Mouse (Mus musculus) liver, adult 2 months (tissue): ENCODE measurements around the gene Ptgds.
A peak's percentile ranks its signal among the peaks of the same experiment; 100 is the strongest.

Experiments
- CTCF ChIP-seq: fragments of 200-500 bp; IDR thresholded peaks from 2 replicates; pipeline ENCODE4 v1.5.1; 2011; ENCODE audit warnings: low read depth, low read length, control low read depth
- POLR2A ChIP-seq: fragments of 200-500 bp; IDR thresholded peaks from 2 replicates; pipeline ENCODE4 v1.6.1; 2011; ENCODE audit warnings: low read length, control low read depth; ENCODE audit not compliant: insufficient read depth; ENCODE audit errors: extremely low read depth

DNA sequence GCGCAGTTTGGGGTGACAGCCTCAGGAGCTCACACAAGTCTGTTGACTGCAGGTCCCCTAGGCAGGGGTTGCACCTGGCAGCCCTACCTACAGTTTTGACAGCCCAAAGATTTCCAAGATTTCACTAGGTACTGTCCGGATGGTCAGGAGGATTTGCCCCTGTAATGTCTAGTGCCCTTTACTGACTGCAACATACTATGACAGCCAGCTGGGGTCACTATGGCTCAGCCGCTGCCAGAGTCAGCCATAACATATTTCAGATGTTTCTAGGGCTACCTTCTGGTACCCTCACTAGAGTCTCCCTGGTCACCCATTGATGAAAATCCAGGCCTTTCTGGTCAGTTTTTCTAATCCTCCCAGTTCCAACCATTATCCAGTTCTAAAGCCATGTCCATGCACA, 40.1 kb upstream of the Ptgds start:
- TF ChIP-seq CTCF = peak; percentile 50
- no peak for TF ChIP-seq POLR2A
